Mouse (Mus musculus): ENCODE data around the gene Babam2.

- TF ChIP-seq CTCF (conservative IDR thresholded peaks at IDR 0.05; ENCODE audit: insufficient read depth, insufficient read length, low read depth, low read length) (no peak), POLR2A (IDR thresholded peaks at IDR 0.05; ENCODE audit: low read depth, low read length) (no peak)
Observed at GRCm38 (mm10) chr5:31961423-31961822, 263.9 kb downstream of the Babam2 start.

All from kidney, adult 2 months (tissue).